Mouse (Mus musculus) lung, adult 18-20 months (tissue): ENCODE data around the gene Qars.

Experiments used
- DNase-seq, 2 experiments: peaks; one replicate each; pipeline ENCODE4 v3.0.0; 2022; ENCODE audit warnings: mixed read lengths in 2 of 2

The Qars gene

GRCm38 (mm10) chr9:108507619-108508434 is at the start of gene Qars:
Gene Qars (plus strand): TSS chr9:108507706.
- peak; percentile 97 to 98 for DNase-seq

GRCm38 (mm10) chr9:108459939-108460318 is 47.6 kb upstream of the Qars start:
- peak in 1 of 2 experiments; percentile 16 for DNase-seq

- DNase-seq = peak; percentile 85 to 89
Observed at GRCm38 (mm10) chr9:108460319-108461178, 47.0 kb upstream of the Qars start, which contains the start of gene Ccdc71. Gene Ccdc71 (plus strand): TSS chr9:108460527.

GRCm38 (mm10) chr9:108461181-108461631 is 46.3 kb upstream of the Qars start, which contains the start of gene Klhdc8b:
Gene Klhdc8b (minus strand): TSS chr9:108461581.
- DNase-seq = no peak

- no peak for DNase-seq
Observed at GRCm38 (mm10) chr9:108461675-108462074, 45.8 kb upstream of the Qars start.

GRCm38 (mm10) chr9:108462192-108462591 is 45.3 kb upstream of the Qars start:
- peak in 1 of 2 experiments; percentile 36 for DNase-seq

- no peak for DNase-seq
Observed at GRCm38 (mm10) chr9:108463713-108464112, 43.8 kb upstream of the Qars start.

GRCm38 (mm10) chr9:108466219-108466618 is 41.3 kb upstream of the Qars start:
- no peak for DNase-seq

GRCm38 (mm10) chr9:108469430-108469829 is 38.1 kb upstream of the Qars start:
- DNase-seq = no peak

- no peak for DNase-seq
Observed at GRCm38 (mm10) chr9:108469845-108470244, 37.7 kb upstream of the Qars start.

- no peak for DNase-seq
Observed at GRCm38 (mm10) chr9:108474528-108474927, 33.0 kb upstream of the Qars start.

- peak; percentile 83 to 86 for DNase-seq
Observed at GRCm38 (mm10) chr9:108478638-108479156, 28.8 kb upstream of the Qars start.

GRCm38 (mm10) chr9:108479241-108479640 is 28.3 kb upstream of the Qars start:
- no peak for DNase-seq

GRCm38 (mm10) chr9:108479721-108480351 is 27.7 kb upstream of the Qars start, which contains the start of gene Lamb2:
Gene Lamb2 (plus strand): TSS chr9:108479736.
- DNase-seq = peak; percentile 36 to 40

GRCm38 (mm10) chr9:108480813-108481519 is 26.5 kb upstream of the Qars start:
- DNase-seq = no peak

- no peak for DNase-seq
Observed at GRCm38 (mm10) chr9:108481520-108482210, 25.8 kb upstream of the Qars start.

GRCm38 (mm10) chr9:108483051-108483790 is 24.3 kb upstream of the Qars start:
- DNase-seq = no peak

- no peak for DNase-seq
Observed at GRCm38 (mm10) chr9:108484021-108484420, 23.5 kb upstream of the Qars start.

- no peak for DNase-seq
Observed at GRCm38 (mm10) chr9:108485301-108485875, 22.1 kb upstream of the Qars start.

- DNase-seq = no peak
Observed at GRCm38 (mm10) chr9:108486973-108487530, 20.5 kb upstream of the Qars start.
